Mouse (Mus musculus): ENCODE results near the gene 2700081O15Rik. TPM values are rescaled to one million over a fixed set of nuclear protein-coding genes. Genes with fewer than 3 reads are reported as not detected.

The 2700081O15Rik gene
- total and polyA plus RNA-seq, 3 experiments, result 7.0 to 23.1 (median 10.7) TPM

DNA sequence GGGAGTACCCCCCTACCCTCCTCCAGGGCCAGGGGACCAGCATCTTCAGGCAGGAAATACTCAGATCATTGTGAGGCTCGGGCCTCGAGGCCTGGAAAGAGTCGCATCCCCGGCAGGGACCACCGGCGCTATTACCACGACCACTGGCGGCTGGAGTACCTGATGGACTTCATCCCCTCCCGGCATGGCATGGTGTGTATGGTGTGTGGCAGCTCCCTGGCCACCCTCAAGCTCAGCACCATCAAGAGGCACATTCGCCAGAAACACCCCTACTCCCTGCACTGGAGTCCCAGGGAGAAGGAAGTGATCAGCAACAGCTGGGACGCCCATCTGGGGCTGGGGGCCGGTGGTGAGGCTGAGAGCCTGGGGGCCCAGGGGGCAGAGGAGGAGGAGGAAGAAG lies 2.7 kb downstream of the 2700081O15Rik start:
- H3K4me1 ChIP-seq (ENCODE audit: insufficient read depth, low read depth, low read length), result peaks cover 36% of the 10 kb centered on the region
- TF ChIP-seq POLR2AphosphoS5 (IDR thresholded peaks at IDR 0.05; ENCODE audit: insufficient replicate concordance, low read depth, low read length), result no peak
- TF ChIP-seq CTCF (IDR thresholded peaks at IDR 0.05; ENCODE audit: low read depth, low read length), result no peak
- no peak for TF ChIP-seq TAL1 (conservative IDR thresholded peaks at IDR 0.05; ENCODE audit: low read depth, low read length)
- TF ChIP-seq GATA2 (IDR thresholded peaks at IDR 0.05; ENCODE audit: borderline replicate concordance, low read depth, low read length), result no peak
- no peak for TF ChIP-seq GATA1 (IDR thresholded peaks at IDR 0.05; ENCODE audit: borderline replicate concordance, low read length)

DNA sequence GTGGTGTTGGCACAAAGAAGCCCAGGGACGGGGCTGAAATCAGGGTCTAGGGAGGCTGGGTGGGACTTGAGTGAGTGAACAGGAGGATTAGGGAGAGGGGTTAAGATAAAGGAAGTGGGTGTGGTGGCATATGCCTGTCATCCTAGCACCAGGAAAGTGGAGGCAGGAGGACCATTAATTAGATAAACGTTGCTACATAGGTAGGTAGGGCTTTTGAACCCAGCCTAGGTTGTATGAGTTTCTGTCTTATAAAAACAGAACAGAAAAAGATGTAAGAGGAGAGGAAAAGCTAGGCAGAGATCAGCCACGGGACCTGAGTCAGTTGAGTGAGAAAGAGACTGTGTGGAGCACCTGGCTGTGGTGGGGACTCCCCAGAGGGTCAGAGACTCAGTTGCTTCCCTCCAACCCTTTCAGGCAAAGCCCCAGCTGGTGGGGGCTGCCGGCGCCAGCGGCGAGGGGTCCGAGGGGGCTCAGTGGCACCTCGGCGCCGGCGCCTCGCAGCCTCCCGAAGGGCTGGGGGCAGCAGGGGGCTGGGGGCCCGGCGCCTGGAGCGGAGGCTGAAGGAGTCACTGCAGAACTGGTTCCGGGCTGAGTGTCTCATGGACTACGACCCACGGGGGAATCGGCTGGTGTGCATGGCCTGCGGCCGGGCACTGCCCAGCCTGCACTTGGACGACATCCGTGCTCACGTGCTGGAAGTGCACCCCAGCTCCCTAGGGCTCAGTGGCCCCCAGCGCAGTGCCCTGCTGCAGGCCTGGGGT lies 3.6 kb downstream of the 2700081O15Rik start:
- DNase-seq (ENCODE audit: low spot score) (no peak), ATAC-seq (ENCODE audit: extremely low read depth, insufficient number of reproducible peaks, low FRiP score, poor library complexity, severe bottlenecking) (no peak)
- Histone ChIP-seq H3K36me3 (replicated peaks) (peaks cover 66% of the 10 kb centered on the region), H3K9me3 (replicated peaks) (peaks cover 10% of the 10 kb centered on the region), H3K4me3 (ENCODE audit: low read depth, low read length) (no peak overlapping the region), H3K4me1 (ENCODE audit: insufficient read depth, low read depth, low read length) (peaks cover 36% of the 10 kb centered on the region), H3K27me3 (ENCODE audit: insufficient read depth, low read length) (peaks cover 17% of the 10 kb centered on the region)
- TF ChIP-seq GATA1 (IDR thresholded peaks at IDR 0.05; ENCODE audit: borderline replicate concordance, low read length), result no peak

More for the DNA sequence above, 2.7 kb downstream of the 2700081O15Rik start:
- peaks cover 10% of the 10 kb centered on the region for H3K9me3 ChIP-seq (replicated peaks)
- H3K4me3 ChIP-seq (ENCODE audit: low read depth, low read length), result no peak overlapping the region; the same call in 1 of the 2 replicates
- DNase-seq (ENCODE audit: low spot score) (no peak), ATAC-seq (ENCODE audit: extremely low read depth, insufficient number of reproducible peaks, low FRiP score, poor library complexity, severe bottlenecking) (no peak)
- H3K36me3 ChIP-seq (replicated peaks), result peaks cover 59% of the 10 kb centered on the region
- H3K27me3 ChIP-seq (ENCODE audit: insufficient read depth, low read length), result peaks cover 26% of the 10 kb centered on the region

DNA sequence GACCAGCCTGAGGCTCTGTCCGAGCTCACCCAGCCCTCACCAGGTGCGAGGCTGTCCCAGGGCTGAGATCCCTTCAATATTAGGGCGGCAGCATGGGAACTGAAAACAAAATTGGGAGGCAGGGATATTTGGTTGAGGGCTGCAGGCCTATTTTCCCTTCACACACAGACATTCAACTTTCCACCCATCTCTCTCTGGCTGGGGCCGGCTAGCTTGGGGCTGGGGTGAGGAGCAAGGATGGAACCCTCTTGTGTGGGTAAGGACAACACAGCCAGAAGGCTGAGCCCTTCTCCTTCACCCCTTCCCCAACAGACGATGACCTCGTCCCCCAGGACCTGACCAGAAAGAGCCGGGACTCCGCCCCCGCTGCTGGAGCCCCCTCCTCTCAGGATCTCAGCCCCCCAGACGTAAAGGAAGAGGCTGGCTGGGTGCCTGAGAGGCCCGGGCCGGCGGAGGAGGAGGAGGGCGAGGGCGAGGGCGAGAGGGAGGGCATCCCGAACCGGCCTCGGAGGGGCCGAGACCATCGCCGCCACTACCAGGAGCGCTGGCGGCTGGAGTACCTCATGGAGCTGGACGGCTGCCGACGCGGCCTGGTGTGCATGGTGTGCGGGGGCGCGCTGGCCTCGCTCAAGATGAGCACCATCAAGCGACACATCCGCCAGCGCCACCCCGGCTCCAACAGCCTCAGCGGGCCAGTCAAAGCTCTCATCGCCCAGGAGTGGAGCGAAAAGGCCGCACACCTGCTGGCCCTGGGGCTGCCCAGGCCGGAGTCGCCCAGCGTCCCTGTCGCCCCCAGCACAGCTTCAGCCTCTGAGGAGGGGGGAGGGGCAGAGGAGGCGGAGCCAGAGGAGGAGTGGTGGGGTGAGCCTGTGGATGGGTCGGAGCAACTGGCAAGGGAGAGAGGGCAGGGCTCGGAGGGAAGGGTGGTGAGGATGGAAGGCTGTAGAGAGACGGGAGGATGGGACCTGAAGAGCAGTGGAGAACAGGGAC lies 4.5 kb downstream of the 2700081O15Rik start:
- peaks cover 30% of the 10 kb centered on the region for H3K4me1 ChIP-seq (ENCODE audit: insufficient read depth, low read depth, low read length)
- peaks cover 9% of the 10 kb centered on the region; the same call in 1 of the 2 replicates for H3K27me3 ChIP-seq (ENCODE audit: insufficient read depth, low read length)
- TF ChIP-seq GATA2 (IDR thresholded peaks at IDR 0.05; ENCODE audit: borderline replicate concordance, low read depth, low read length) (no peak), CTCF (IDR thresholded peaks at IDR 0.05; ENCODE audit: low read depth, low read length) (no peak), TAL1 (conservative IDR thresholded peaks at IDR 0.05; ENCODE audit: low read depth, low read length) (no peak), GATA1 (IDR thresholded peaks at IDR 0.05; ENCODE audit: borderline replicate concordance, low read length) (no peak), POLR2AphosphoS5 (IDR thresholded peaks at IDR 0.05; ENCODE audit: insufficient replicate concordance, low read depth, low read length) (no peak)
- DNase-seq (ENCODE audit: low spot score) (no peak), ATAC-seq (ENCODE audit: extremely low read depth, insufficient number of reproducible peaks, low FRiP score, poor library complexity, severe bottlenecking) (no peak)
- peaks cover 75% of the 10 kb centered on the region for H3K36me3 ChIP-seq (replicated peaks)
- H3K9me3 ChIP-seq (replicated peaks), result peaks cover 10% of the 10 kb centered on the region
- H3K4me3 ChIP-seq (ENCODE audit: low read depth, low read length), result no peak overlapping the region

DNA sequence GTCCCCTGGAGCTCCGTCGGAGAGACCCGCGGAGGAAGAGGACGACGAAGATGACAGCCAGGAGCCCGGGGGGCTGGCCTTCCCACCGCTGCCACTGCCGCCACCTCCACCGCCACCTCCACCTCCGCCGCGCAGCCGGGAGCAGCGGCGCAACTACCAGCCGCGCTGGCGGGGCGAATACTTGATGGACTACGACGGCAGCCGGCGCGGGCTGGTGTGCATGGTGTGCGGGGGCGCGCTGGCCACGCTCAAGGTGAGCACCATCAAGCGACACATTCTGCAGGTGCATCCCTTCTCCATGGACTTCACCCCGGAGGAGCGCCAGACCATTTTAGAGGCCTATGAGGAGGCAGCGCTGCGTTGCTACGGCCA lies 5.2 kb downstream of the 2700081O15Rik start:
- ATAC-seq (ENCODE audit: extremely low read depth, insufficient number of reproducible peaks, low FRiP score, poor library complexity, severe bottlenecking), result no peak
- H3K4me1 ChIP-seq (ENCODE audit: insufficient read depth, low read depth, low read length), result peaks cover 26% of the 10 kb centered on the region
- DNase-seq (ENCODE audit: low spot score), result no peak
- H3K36me3 ChIP-seq (replicated peaks), result peaks cover 82% of the 10 kb centered on the region
- TF ChIP-seq POLR2AphosphoS5 (IDR thresholded peaks at IDR 0.05; ENCODE audit: insufficient replicate concordance, low read depth, low read length) (no peak), CTCF (IDR thresholded peaks at IDR 0.05; ENCODE audit: low read depth, low read length) (no peak), GATA2 (IDR thresholded peaks at IDR 0.05; ENCODE audit: borderline replicate concordance, low read depth, low read length) (no peak), TAL1 (conservative IDR thresholded peaks at IDR 0.05; ENCODE audit: low read depth, low read length) (no peak), GATA1 (IDR thresholded peaks at IDR 0.05; ENCODE audit: borderline replicate concordance, low read length) (no peak)
- peaks cover 10% of the 10 kb centered on the region for H3K9me3 ChIP-seq (replicated peaks)
- peaks cover 4% of the 10 kb centered on the region; the same call in 1 of the 2 replicates for H3K27me3 ChIP-seq (ENCODE audit: insufficient read depth, low read length)
- H3K4me3 ChIP-seq (ENCODE audit: low read depth, low read length), result peak overlapping the region; percentile 23; the same call in 1 of the 2 replicates

DNA sequence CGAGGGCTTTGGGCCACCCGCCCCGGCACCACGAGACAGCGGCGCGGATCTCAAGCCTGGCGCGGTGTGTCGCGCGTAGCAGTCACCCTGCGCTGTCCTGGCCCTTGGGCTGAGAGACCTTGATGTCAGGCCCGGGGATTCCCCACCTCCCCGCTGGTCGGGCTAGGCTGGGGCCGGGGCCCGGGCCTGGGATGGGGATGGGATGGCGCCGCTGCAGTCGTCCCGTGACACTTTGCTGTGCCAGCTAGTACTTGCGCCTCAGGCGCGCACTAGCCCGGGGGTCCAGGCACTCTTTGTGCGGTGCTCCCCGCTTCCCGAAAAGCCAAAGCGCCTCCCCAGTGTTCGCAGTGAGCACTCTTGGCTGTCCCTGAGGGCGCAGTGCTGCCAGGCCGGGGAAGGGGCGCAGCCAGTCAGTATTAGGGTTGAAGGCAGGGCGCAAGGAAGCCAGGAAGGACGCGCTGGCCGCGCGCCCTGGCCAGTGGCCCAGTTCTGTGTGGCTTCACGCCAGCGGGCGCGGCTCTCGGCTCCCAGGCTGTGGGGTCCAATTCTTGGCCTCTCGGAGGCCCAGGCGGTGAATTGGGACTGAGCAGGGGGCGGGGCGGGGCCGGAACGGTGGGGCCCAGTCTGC lies 5.7 kb downstream of the 2700081O15Rik start:
- H3K36me3 ChIP-seq (replicated peaks), result peaks cover 87% of the 10 kb centered on the region
- TF ChIP-seq TAL1 (conservative IDR thresholded peaks at IDR 0.05; ENCODE audit: low read depth, low read length) (no peak), CTCF (IDR thresholded peaks at IDR 0.05; ENCODE audit: low read depth, low read length) (no peak), GATA1 (IDR thresholded peaks at IDR 0.05; ENCODE audit: borderline replicate concordance, low read length) (no peak), POLR2AphosphoS5 (IDR thresholded peaks at IDR 0.05; ENCODE audit: insufficient replicate concordance, low read depth, low read length) (no peak), GATA2 (IDR thresholded peaks at IDR 0.05; ENCODE audit: borderline replicate concordance, low read depth, low read length) (no peak)

More for the DNA sequence above, 5.7 kb downstream of the 2700081O15Rik start:
- ATAC-seq (ENCODE audit: extremely low read depth, insufficient number of reproducible peaks, low FRiP score, poor library complexity, severe bottlenecking) (no peak), DNase-seq (ENCODE audit: low spot score) (no peak)
- Histone ChIP-seq H3K9me3 (replicated peaks) (peaks cover 10% of the 10 kb centered on the region), H3K4me3 (ENCODE audit: low read depth, low read length) (no peak overlapping the region; the same call in 1 of the 2 replicates), H3K27me3 (ENCODE audit: insufficient read depth, low read length) (peaks cover 3% of the 10 kb centered on the region; the same call in 1 of the 2 replicates), H3K4me1 (ENCODE audit: insufficient read depth, low read depth, low read length) (peaks cover 24% of the 10 kb centered on the region)
